Mouse (Mus musculus) kidney, postnatal 25 days (tissue): ENCODE data around the gene Rasl2-9.
"Not testable (repeated sequence)": the region's sequence is repeated elsewhere in the genome, so short reads cannot be mapped to it uniquely, and the experiment has no call there.

Experiments used
- DNase-seq, 2 experiments: peaks; one replicate each; pipeline ENCODE4 v3.0.0; 2021; ENCODE audit warnings: mixed read lengths in 2 of 2

The Rasl2-9 gene

DNA sequence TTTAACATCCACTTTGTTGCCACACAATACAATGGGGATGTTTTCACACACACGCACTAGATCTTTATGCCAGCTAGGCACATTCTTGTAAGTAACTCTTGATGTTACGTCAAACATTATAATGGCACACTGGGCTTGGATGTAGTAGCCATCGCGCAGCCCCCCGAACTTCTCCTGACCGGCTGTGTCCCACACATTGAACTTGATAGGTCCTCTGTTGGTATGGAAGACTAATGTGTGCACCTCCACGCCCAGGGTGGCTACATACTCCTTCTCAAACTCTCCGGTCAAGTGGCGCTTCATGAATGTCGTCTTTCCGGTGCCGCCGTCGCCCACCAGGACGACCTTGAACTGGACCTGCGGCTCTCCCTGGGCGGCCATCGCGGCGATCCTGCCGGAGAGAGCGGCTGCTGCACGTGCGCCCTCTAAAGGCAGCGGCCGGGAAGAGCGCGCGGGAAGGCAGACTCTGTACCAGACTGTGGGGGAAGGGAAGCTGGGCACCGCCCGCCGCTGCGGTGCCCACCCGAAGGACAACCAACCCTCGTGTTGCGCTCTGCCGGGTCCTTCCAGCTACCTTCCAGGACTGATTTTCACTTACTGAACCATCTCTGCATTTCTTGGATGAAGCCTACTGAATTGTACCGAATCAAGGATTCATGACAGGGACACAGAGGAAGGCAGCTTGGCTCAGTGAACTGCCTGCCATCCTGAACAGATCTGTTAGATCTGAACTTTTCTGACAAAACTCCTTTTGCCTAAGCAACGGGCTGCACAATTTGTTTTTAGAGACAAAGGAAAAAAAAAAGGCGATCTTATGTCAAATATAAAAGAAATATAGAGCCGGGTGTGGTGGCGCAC lies at the start of gene Rasl2-9:
TSS of gene Rasl2-9 (minus strand) at position 402 of the 858 bp plus-strand sequence.
- DNase-seq, result peak; percentile 81 to 84

DNA sequence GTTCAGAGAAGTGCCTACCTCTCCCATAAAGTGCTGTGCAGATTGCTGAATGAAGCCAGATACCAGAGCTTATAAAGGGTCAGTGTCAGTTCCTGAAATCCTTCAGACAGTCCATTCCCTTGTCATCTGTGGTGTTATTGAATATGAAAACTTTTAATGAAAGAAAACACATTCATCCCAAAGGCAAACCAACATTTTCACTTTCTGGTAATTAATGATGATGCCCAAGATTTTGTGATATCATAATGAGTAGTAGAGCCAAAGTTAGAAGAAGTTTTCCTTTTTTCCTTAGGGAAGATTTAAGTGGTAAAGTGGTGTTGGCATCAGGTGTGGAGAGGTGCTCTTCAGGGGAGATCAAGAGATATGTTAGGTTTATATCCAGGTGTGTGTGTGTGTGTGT lies 23.8 kb upstream of the Rasl2-9 start, which contains the start of gene Vmn1r55:
TSS of gene Vmn1r55 (minus strand) at position 101 of the 400 bp plus-strand sequence.
- not testable (repeated sequence) for DNase-seq

DNA sequence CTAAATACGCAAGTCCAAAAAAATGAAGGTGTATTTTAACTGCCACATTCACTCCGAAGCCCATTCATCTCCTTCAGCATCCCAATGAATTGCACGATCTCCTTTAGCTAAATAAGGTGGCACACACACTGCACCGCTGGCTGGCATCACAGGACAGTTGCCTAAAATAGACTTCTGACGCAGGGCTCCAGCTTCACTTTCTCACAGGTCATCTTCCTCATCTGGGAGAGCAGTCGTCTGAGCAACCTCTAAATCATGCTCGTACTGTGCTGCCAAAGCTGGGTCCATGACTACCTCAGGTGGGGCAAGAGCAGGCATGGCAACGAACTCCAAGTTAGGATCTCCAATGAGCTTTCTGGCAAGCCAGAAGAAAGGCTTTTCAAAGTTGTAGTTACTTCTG lies 672 bp downstream of the Rasl2-9 start:
- no peak for DNase-seq

DNA sequence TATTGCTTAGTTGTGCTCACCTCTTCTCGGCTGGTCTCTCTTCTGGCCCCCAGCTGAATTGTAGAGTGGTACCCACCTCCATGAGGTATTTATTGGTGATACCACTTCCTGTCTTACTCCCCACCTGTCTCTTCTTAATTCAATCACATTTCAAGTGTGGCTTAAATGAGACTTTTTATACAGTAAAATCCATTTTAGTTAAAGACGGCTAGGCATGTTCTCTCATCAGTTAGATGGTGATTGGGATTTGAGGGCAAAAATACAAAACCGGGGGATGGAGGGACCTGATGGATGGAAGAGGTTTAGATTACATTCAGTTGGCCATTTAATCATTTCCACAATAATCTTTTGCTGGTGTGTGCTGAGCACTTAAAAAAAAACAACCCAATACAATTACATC lies 8.9 kb downstream of the Rasl2-9 start, which contains the start of gene Rfpl4:
TSS of gene Rfpl4 (minus strand) at position 101 of the 400 bp plus-strand sequence.
- DNase-seq, result no peak

DNA sequence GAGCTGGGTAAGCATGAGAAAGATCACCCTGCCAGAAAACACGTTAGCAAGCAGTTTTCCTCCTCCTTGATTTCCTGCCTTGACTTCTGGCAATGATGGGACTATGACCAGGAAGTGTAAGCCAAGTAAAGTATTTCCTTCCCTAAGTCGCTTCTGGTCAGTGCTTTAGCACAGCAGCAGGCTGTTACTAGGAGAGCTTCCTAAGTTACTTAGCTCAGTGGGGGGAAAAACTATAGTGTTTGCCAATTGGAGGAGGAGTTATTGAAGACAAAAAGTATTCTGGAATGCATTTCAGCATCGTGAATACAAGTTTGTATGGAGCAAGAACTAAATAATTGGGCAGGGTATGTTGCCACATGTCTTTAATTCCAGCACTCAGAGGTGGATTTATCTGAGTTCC lies 13.0 kb downstream of the Rasl2-9 start:
- no peak for DNase-seq

DNA sequence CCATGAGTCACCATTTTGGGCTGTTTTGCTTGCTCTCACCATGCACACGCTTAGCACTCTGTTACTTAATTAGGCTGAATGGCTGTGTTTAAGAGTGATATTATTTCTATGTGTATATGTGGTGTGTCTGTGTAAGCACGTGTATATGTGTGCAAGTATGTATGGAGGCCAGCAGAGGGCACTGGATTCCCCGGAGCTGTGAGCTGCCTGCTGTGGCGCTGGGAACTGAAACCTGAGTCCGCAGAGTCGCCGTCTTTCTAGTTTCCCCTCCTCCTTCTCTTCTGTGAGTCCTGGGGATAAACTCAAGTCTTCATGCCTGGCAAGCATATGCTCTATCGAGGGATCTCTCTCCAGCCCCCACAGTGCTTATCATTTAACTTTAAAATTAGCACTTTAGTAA lies 16.4 kb downstream of the Rasl2-9 start:
- no peak for DNase-seq

DNA sequence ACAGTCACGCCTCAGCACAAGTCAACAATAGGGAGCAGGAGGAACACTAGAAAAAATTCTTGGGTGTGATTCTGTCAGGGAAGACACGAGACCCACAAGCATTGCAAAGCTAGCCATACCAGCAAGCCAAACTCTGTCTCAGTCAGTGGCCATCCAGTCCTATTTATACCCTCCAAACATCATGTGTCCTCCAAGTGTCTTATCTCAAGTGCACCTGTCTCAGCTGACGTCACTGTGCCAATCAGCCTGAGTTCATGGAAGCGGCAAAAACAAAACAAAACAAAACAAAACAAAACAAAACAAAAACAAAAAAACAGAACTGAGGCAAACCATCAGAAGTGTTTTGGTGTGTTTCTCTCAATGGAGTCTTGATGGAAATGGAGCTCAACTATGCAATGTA lies 17.5 kb downstream of the Rasl2-9 start:
- DNase-seq, result no peak

DNA sequence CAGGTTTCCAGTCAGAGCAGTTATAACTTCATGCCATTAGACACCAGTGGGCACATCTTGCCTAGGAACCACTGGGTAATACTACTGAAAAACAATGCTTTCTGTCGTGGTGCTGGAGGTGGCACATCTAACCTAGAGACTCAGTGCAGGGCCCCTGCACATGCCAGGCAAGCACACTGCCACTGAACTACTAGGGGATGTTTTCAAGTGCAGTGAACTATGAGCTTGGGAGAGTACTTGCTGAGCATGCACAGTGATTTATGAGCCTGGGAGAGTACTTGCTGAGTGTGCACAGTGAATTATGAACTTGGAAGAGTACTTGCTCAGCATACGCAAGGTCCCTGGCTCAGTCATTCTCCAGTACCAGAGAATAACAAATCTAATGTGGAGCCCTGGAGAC lies 23.2 kb downstream of the Rasl2-9 start:
- DNase-seq, result no peak

DNA sequence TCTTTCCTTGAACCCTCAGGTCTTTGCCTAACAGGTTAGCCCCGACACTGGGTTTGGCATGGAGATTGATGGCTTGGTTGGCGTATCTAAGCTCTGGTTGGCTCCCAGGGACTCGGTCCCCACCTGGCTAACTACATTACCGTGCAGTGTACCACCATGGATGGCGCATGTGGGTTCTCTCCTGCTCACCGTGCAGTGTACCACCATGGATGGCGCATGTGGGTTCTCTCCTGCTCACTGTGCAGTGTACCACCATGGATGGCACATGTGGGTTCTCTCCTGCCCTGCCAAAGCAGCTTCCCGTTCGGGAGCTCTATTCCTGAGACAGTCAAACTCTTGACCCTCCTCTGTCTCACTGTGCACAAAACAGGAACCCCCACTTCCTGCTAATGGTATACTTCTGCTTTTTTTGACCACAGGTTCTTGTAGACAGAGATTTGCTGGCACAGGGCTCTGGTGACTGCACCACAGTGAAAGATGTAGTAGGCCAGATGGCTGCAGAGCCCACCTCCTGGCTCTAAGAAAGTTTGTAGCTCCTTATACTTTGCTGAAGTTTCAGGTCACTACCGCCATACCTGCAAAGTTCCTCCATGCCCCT lies 24.6 kb downstream of the Rasl2-9 start:
- DNase-seq, result no peak

DNA sequence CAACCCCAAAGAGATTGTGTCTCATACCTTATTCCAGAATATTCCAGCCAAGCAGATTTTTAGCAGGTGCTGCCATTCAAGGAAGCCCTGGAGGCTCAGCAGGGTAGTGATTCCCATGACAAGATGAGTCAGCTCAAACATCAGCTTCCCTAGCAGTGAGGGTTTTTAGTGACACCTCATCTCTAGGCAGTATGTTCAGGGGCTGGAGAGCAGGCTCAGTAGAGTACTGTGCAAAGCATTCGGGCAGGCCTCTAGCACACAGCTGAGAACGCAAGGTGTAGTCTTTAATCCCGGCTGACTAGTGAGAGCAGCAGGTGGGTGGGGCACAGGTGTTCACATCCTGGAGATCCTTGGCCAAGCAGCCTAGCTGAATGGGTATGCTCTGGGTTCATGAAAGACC lies 26.0 kb downstream of the Rasl2-9 start:
- no peak for DNase-seq

DNA sequence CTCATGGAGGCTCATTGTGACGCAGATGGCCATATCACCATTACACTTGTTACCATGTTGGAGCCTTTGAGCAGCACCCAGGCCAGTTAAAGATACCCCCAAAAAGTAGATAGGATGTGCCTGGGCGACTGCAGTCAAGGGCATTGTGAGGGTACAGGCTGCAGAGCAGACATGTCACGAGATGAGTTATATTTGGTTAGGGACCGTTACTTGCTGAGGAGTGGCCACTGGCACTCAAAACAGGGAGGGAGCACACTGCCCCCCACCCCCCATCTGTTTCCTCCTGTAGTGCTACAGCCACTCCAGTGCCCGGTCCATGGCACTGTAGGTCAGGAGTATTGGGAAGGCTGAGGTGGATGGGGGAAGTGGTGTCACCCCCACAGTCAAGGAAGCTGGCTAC lies 27.0 kb downstream of the Rasl2-9 start:
- no peak for DNase-seq

DNA sequence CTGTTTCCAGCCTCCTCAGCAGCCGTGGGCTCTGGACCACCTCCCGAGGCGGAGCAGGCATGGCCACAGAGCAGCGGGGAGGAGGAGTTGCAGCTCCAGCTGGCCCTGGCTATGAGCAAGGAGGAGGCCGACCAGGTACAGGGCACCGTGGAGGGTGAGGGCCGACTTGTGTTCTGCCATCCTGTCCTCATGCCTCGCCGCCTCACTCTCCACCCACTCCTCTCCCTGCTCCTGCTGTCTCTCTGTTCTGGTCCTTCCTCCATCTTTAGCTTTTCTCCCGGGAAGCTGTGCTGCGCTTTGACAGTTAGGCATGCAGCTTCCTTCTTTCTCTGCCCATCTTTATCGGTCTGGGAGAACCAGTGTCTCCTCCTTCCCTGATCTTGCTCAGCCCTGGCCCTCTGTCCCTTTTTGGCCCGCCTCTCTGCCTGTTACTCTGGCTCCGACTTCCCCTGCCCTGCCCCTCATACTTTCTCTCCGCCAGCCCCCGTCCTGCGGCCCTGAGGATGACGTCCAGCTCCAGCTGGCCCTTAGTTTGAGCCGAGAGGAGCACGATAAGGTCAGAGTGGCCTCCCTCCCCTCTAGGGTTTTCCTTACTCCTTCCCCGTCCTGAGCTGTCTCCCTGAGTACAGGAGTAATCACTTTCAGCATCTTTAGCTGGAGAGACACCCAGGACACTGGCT lies 32.8 kb downstream of the Rasl2-9 start:
- DNase-seq, result peak in 1 of 2 experiments; percentile 46

DNA sequence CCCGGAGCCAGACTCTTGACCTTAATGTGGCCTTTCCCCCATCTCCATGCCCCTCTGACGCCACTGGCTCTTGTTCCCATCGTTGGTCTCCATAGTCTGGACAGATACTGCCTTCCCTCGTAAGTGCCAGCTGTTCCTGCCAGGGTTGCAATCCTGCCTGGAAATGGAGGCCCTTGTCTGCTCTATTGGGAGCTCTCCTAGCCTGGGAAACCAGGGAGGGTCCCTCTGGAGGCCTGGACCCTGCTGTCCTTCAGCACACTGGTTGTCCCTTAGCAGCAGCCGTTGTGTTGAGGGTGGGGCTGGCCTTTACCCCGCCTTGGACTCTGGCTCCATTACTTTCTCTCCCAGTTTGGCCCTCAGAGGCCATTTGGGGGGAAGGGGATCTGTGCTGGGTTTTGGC lies 33.4 kb downstream of the Rasl2-9 start:
- peak in 1 of 2 experiments; percentile 34 for DNase-seq

DNA sequence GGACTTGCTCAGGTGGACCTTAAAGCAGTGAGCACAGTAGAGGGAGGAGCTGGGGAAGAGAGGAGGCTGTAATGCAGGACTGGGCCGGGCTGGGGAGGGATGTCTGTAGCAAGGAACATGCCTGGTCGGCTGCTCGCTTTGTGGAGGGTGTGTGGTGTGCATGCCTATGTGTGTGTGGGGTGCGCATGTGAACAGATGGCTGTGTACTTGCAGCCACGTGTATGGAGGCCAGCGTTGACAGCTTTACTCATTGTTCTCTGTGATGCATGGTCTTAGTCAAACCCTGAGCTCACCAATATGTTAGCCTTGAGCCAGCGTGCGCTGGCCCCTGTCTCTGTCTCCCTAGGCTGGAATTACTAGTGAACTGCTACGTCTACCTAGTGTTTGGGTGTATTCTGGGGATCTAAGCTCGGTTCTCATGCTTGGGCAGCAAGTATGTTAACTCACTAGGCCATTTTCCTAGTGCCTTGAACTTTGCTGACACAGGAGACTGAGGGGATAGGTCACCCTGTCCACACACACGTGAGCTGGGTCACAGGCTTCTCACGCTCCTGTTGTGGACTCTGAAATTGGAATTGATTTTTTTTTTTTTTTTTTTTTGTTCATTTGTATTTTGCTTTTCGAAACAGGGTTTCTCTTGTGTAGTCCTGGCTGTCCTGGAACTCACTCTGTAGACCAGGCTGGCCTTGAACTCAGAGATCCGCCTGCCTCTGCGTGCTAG lies 34.6 kb downstream of the Rasl2-9 start:
- DNase-seq, result no peak

DNA sequence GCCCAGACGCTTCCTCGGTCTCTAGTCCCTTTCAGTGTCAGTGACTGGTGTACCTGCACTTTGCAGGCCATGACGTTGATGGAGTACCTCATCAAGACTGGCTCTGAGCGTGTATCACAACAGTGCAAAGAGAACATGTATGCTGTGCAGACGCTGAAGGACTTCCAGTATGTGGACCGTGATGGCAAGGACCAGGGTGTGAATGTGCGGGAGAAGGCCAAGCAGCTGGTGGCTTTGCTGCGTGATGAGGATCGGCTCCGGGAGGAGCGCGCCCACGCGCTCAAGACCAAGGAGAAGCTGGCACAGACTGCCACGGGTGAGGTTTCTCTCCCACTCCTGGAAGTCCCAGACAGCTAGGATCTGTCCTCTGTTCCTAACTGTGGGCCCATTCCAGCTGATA lies 35.9 kb downstream of the Rasl2-9 start:
- peak in 1 of 2 experiments; percentile 28 for DNase-seq

DNA sequence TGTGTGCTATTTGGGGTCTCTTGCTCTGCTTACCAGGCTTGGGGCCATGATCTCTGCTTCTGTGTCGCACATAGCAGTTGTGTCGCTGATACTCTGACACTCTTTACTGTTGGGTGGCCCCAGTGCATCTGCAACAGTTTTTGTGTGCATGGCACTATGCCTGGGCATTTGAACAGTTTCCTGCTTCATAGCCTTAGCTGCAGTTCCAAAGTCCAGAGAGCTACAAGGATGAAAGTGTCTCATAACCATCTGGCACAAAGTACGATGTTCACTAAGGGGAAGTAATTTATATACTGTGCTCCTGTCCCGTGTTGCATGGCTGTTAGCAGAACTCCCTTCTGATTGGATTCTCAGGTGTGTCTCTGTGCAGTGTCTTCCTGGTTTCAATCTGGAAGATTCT lies 37.9 kb downstream of the Rasl2-9 start:
- peak in 1 of 2 experiments; percentile 53 for DNase-seq

DNA sequence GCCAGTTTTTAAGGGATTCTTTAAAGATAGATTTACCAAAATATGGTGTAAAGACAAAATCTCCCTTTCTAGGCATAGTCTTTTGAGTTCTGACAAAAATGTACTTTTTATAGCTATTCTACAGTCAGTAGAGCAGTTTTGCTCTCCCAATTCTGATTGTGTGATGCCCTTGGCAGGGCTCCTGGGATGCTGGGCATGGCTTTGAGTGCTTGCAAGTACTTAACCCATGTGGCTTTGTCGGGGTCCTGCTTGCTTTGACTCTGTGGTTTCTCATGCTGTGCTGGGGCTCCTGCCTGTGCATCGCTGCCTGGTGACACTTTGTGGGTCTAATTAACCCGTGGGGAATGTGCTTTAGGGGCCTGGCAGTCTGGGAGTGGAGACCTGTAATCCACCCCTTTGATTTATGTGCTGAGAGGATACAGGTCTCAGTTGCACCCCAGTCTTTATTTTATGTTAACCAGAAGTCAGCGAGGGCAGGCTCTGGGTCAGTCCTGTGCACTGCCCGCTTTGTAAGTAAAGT lies 38.8 kb downstream of the Rasl2-9 start:
- peak in 1 of 2 experiments; percentile 31 for DNase-seq

DNA sequence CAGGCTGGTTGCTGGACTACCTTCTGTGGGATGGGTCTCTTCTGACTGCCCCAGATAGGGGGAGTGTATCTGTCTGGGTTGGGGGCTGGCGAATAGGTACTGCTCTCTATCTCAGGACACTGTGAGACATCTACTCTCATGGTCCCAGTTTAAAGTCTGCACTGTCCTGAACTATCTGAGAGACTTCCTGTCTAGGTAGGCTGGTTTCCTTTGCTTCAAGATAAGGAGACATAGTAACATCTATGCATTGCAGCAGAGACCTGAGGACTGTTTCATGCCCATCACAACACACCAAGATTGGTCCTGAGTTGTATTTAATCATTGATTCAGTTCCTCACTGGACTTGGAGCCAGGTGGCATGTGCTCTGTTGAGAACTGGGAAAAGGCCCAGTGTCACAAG lies 40.2 kb downstream of the Rasl2-9 start:
- no peak for DNase-seq

DNA sequence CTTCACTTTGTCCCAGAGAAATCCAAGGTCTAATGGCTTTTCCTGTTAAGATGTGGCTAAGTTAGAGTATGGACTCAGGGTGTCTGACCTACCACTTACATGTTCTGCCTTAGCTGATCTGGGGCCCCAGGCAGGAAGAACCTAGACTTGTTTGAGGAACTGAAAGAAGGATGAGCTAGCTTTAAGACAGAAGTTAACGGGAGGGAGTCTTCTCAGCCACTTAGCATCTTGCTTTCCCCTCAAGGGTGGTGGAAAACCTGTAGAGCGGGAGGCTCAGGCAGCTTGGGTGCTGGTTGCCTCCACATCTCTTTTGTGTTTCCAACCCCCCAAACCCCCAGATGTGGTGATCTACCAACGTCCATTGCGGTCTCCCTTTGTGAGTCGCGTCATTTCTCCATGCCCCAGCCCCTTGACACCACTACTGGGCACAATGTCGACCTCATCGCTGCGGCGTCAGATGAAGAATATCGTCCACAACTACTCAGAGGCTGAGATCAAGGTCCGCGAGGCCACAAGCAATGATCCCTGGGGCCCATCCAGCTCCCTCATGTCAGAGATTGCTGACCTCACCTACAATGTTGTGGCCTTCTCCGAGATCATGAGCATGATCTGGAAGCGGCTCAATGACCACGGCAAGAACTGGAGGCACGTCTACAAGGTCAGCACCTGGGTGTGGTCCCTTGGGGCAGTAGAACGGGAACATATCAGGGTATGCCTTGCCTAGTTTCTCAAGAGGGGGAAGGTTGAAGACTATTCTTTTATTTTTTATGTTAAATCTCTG lies 42.2 kb downstream of the Rasl2-9 start:
- DNase-seq, result peak; percentile 59 to 80

DNA sequence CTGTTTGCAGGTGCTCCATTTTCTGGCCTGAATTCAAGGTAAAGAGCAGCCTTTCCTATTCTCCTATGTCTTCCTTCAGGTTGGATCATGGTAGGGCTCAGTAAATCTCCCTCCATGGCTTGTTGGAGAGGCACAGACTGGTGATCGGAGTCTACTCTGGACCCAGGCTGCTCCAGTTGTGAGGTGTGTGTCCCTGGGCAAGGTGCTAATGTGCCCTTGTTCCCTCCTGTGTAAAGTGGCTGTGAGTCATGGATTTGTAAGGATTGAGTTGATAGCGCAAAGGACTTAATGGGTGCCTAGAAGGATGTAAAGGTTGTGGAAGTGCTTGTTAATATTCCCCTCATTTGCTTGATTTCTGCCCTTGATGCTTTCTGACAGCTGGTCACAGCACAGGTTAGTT lies 43.8 kb downstream of the Rasl2-9 start:
- no peak for DNase-seq

DNA sequence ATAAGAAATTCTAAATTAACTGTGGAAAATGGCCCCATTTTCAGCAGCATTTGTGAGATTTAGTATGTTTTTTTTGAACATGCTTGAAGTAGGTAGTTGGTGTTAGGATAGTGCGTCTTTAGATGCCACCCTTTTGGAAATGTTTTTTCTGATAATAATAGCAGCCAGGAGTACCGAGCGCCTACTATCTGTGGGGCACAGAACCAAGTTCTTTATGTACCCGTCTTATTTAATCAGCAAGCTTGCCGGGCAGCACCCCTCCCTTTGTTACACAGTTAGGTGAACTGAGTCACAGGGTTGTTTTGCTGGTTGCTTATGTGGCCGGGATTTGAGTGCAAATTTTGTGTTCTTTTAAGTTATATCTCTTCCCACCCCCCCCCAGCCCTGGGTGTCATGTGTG lies 44.5 kb downstream of the Rasl2-9 start:
- no peak for DNase-seq

DNA sequence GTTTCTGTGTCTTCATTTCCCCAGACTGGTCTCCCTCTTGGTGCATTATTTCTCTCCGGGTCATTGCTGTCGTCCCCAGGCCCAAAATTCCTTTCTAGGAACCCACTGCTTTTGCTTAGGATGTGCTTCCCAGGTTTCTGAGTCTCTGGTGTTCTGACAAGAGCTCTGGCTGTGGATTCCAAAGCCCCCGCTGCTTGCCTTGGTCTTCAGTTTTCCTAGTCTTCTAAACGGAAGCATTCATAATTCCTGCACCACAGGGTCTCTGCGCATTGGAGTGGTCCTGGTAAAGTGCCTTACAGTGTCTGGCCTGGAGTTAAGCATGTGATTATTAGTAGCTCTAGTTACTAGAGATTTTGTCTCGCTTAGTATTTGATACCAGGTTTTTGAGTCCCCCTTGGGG lies 44.9 kb downstream of the Rasl2-9 start:
- no peak for DNase-seq
